Mouse (Mus musculus) midbrain, embryonic 16.5 days (tissue): ENCODE data around the gene Olfr1048. TPM values are rescaled to one million over a fixed set of nuclear protein-coding genes. Genes with fewer than 3 reads are reported as not detected.

Source experiments
- polyA plus RNA-seq: library from polyadenylated mRNA; unstranded; fragments of >200 nt; fragmentation: Nextera tagmentation; extraction: Ambion mirVana; gene quantifications from 2 replicates; pipeline ENCODE4 v1.2.1, GENCODE M21; 2015

Gene Olfr1048
- polyA plus RNA-seq, 1 experiment from 2014 or later, result not detected

Other genes with a start within 250 kb of the Olfr1048 start
- gene Olfr1031, start 250.0 kb downstream of the Olfr1048 start, polyA plus RNA-seq, result not detected in 2 replicates
- gene Olfr1032, start 234.7 kb downstream of the Olfr1048 start, polyA plus RNA-seq, result not detected in 2 replicates
- gene Olfr1033, start 219.7 kb downstream of the Olfr1048 start, polyA plus RNA-seq, result 0.79 TPM in 1 of 2 replicates, not detected in the other
- not detected in 2 replicates for gene Olfr1034, start 194.4 kb downstream of the Olfr1048 start, polyA plus RNA-seq
- not detected in 2 replicates for gene Olfr1036, start 166.3 kb downstream of the Olfr1048 start, polyA plus RNA-seq
- not detected in 2 replicates for gene Olfr1037, start 152.9 kb downstream of the Olfr1048 start, polyA plus RNA-seq
- not detected in 2 replicates for gene Olfr1039, start 104.4 kb downstream of the Olfr1048 start, polyA plus RNA-seq
- gene Olfr1040, start 93.6 kb downstream of the Olfr1048 start, polyA plus RNA-seq, result not detected in 2 replicates
- not detected in 2 replicates for gene Olfr1042, start 78.5 kb downstream of the Olfr1048 start, polyA plus RNA-seq
- not detected in 2 replicates for gene Olfr1043, start 72.8 kb downstream of the Olfr1048 start, polyA plus RNA-seq
- gene Olfr1044, start 62.5 kb downstream of the Olfr1048 start, polyA plus RNA-seq, result not detected in 2 replicates
- not detected in 2 replicates for gene Olfr52, start 54.6 kb downstream of the Olfr1048 start, polyA plus RNA-seq
- not detected in 2 replicates for gene Olfr1045, start 37.3 kb downstream of the Olfr1048 start, polyA plus RNA-seq
- gene Olfr1046, start 21.0 kb downstream of the Olfr1048 start, polyA plus RNA-seq, result not detected in 2 replicates
- gene Olfr1047, start 8.9 kb downstream of the Olfr1048 start, polyA plus RNA-seq, result not detected in 2 replicates
- gene Olfr1049, start 18.0 kb upstream of the Olfr1048 start, polyA plus RNA-seq, result not detected in 2 replicates
- gene Olfr1051, start 38.8 kb upstream of the Olfr1048 start, polyA plus RNA-seq, result not detected in 2 replicates
- gene Olfr1052, start 52.2 kb upstream of the Olfr1048 start, polyA plus RNA-seq, result not detected in 2 replicates
- not detected in 2 replicates for gene Olfr1053, start 75.0 kb upstream of the Olfr1048 start, polyA plus RNA-seq
- gene Olfr1054, start 95.1 kb upstream of the Olfr1048 start, polyA plus RNA-seq, result not detected in 2 replicates
- gene Olfr1055, start 110.0 kb upstream of the Olfr1048 start, polyA plus RNA-seq, result not detected in 2 replicates
- not detected in 2 replicates for gene Olfr1056, start 122.2 kb upstream of the Olfr1048 start, polyA plus RNA-seq
- not detected in 2 replicates for gene Olfr1057, start 138.1 kb upstream of the Olfr1048 start, polyA plus RNA-seq
- not detected in 2 replicates for gene Olfr1058, start 148.3 kb upstream of the Olfr1048 start, polyA plus RNA-seq
- not detected in 2 replicates for gene Olfr1061, start 173.8 kb upstream of the Olfr1048 start, polyA plus RNA-seq
- gene Olfr1062, start 186.5 kb upstream of the Olfr1048 start, polyA plus RNA-seq, result not detected in 2 replicates
- gene Olfr1065, start 210.3 kb upstream of the Olfr1048 start, polyA plus RNA-seq, result not detected in 2 replicates
- gene Olfr1066, start 216.0 kb upstream of the Olfr1048 start, polyA plus RNA-seq, result not detected in 2 replicates
- not detected in 2 replicates for gene Olfr228, start 247.1 kb upstream of the Olfr1048 start, polyA plus RNA-seq